Mouse (Mus musculus): ENCODE data around the gene Atp6v0a2.

DNA sequence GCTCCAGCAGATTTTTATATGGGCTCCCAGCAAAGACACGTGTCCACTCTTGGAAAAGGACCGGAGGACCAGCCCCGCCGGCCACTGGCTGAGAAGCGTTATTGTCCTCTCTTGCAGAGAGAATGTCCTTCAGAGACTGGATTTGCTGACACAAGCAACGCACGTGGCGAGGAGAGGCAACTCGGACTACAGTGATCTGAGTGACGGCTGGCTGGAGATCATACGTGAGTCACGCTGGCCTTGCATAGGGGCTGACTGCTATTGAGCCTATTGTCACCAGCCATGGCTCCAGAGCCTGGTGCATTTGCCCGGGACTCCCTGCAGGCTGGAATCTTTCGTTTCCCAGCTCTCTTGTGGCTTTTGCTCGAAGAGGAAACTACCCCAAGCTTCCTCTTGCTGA is 5.5 kb upstream of the Atp6v0a2 start:
- TF ChIP-seq CTCF (conservative IDR thresholded peaks at IDR 0.05; ENCODE audit: insufficient read depth, insufficient read length, low read depth, low read length) (no peak), POLR2A (IDR thresholded peaks at IDR 0.05; ENCODE audit: low read depth, low read length) (no peak)
